Mouse (Mus musculus): ENCODE data around the gene Zfp622.

Gene Zfp622

GRCm38 (mm10) chr15:26022636-26023035 is 38.5 kb downstream of the Zfp622 start:
- H3K4me3 ChIP-seq (replicated peaks; ENCODE audit: low read length): no peak overlapping the region
- no peak for TF ChIP-seq CTCF (conservative IDR thresholded peaks at IDR 0.05; ENCODE audit: low read length)
- H3K36me3 ChIP-seq (ENCODE audit: insufficient read depth, low read length): no peaks in the 10 kb centered on the region
- H3K9me3 ChIP-seq (ENCODE audit: low read length): no peaks in the 10 kb centered on the region
- H3K27me3 ChIP-seq (ENCODE audit: insufficient read depth, low read length): no peaks in the 10 kb centered on the region
- H3K4me1 ChIP-seq (replicated peaks; ENCODE audit: low read depth, low read length): no peaks in the 10 kb centered on the region

- Histone ChIP-seq H3K27me3 (ENCODE audit: insufficient read depth, low read length) (no peaks in the 10 kb centered on the region), H3K9me3 (ENCODE audit: low read length) (peaks cover 6% of the 10 kb centered on the region; the same call in 1 of the 2 replicates), H3K4me3 (replicated peaks; ENCODE audit: low read length) (no peak overlapping the region), H3K4me1 (replicated peaks; ENCODE audit: low read depth, low read length) (no peaks in the 10 kb centered on the region), H3K36me3 (ENCODE audit: insufficient read depth, low read length) (no peaks in the 10 kb centered on the region)
- TF ChIP-seq CTCF (conservative IDR thresholded peaks at IDR 0.05; ENCODE audit: low read length) (no peak), NANOG (IDR thresholded peaks at IDR 0.05; ENCODE audit: borderline replicate concordance, low read length) (no peak), POU5F1 (IDR thresholded peaks at IDR 0.05; ENCODE audit: borderline replicate concordance, low read length) (no peak)
Measured at GRCm38 (mm10) chr15:26031692-26032091, 47.5 kb downstream of the Zfp622 start.

DNA sequence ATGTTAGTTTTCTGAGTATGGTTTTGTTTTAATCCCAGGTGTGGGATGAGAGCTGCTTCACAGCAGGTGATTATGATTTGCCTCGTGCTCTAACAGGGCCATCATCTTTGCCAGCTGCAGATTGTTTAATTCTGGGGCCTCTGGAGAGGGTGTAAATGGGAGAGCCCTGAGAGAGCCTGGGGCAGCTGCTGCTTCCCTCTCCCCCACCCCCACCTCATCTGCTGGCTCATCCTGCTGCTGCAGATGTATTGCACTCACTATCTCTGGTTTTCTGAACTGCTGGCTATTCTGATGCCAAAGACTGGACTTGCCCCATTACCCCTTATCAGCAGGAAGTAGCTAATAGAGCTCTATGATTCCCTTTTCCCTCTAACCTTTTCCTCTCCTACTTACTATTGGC is 56.4 kb downstream of the Zfp622 start:
- no peaks in the 10 kb centered on the region for H3K9me3 ChIP-seq (ENCODE audit: low read length)
- H3K4me3 ChIP-seq (replicated peaks; ENCODE audit: low read length): no peak overlapping the region
- TF ChIP-seq NANOG (IDR thresholded peaks at IDR 0.05; ENCODE audit: borderline replicate concordance, low read length) (no peak), POU5F1 (IDR thresholded peaks at IDR 0.05; ENCODE audit: borderline replicate concordance, low read length) (no peak), CTCF (conservative IDR thresholded peaks at IDR 0.05; ENCODE audit: low read length) (no peak)
- H3K36me3 ChIP-seq (ENCODE audit: insufficient read depth, low read length): no peaks in the 10 kb centered on the region
- H3K27me3 ChIP-seq (ENCODE audit: insufficient read depth, low read length): no peaks in the 10 kb centered on the region
- no peaks in the 10 kb centered on the region for H3K4me1 ChIP-seq (replicated peaks; ENCODE audit: low read depth, low read length)

DNA sequence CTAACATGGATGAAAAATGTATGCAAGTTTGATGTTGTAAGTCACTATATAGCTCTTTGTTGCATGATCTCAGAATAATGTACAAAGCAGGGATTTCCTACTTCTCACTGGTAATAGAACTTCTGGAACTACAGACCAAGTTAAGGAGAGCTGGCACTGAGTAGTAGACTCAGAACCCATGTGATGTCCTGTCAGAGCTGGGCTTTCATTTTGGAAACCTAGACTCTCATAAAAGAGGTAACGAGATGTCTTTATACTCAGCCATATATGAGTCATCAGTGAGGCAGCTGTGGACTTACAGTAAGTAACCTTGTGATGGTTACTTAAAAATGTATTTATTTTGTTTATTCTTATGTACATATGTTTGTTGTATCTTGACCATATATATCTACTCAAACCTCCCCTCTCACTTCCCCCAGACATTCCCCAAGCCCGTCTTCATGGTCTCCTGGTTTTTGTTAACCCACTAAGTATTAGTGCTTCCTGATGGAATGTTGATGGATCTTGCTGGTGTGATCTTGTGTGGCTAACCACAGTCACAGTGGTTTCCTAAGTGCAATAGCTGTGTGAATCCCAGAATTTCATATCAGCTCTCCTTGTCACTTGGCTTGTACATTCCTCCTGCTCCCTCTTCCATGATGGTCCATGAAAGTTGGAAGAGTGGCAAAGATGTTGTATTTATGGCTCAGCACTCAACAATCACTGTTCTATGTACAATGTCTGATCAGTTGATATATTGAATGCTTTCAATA is 57.2 kb downstream of the Zfp622 start:
- no peak for TF ChIP-seq NANOG (IDR thresholded peaks at IDR 0.05; ENCODE audit: borderline replicate concordance, low read length)
- no peak for TF ChIP-seq CTCF (conservative IDR thresholded peaks at IDR 0.05; ENCODE audit: low read length)
- H3K4me3 ChIP-seq (replicated peaks; ENCODE audit: low read length): no peak overlapping the region
- H3K27me3 ChIP-seq (ENCODE audit: insufficient read depth, low read length): no peaks in the 10 kb centered on the region
- no peaks in the 10 kb centered on the region for H3K36me3 ChIP-seq (ENCODE audit: insufficient read depth, low read length)
- no peaks in the 10 kb centered on the region for H3K4me1 ChIP-seq (replicated peaks; ENCODE audit: low read depth, low read length)
- no peaks in the 10 kb centered on the region for H3K9me3 ChIP-seq (ENCODE audit: low read length)
